Mouse (Mus musculus): ENCODE results near the gene Rhcg.

Gene Rhcg

DNA sequence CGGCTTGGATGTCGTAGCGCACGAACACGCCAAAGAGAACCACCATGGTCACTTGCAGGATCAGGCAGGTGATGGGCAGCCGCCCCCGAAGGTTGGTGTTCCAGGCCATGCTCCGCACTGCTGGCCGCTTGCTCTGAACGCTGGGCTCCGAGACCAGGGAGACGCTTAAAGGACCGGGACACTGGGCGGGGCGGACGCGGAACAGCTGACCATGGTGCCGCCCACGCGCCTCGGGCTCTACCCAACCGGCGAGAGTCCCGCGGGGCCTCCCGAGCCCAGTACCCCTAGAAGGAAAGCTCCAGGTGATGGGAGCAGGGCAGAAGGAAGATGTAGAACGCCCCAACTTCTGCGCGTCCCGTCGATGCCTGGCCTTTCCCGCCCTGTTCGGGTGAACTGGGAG is at the start of gene Rhcg:
TSS of gene Rhcg (minus strand) at position 240 of the 400 bp plus-strand sequence.
- in situ Hi-C loops (cut with MboI; ENCODE audit: low pct_unique_long_range_greater_than_20kb in 1 of 2, low sequenced_read_pairs in 2 of 2, unreplicated experiment in 1 of 2), result no loop called here

GRCm38 (mm10) chr7:79666690-79667089 is 49.2 kb upstream of the Rhcg start:
- in situ Hi-C loops (cut with MboI; ENCODE audit: low pct_unique_long_range_greater_than_20kb in 1 of 2, low sequenced_read_pairs in 2 of 2, unreplicated experiment in 1 of 2), result loop anchor here in 1 of 2 experiments (25.0 kb wide), 1 partner anchor 846 kb away; no protein-coding TSS in a partner anchor

- in situ Hi-C loops (cut with MboI; ENCODE audit: low pct_unique_long_range_greater_than_20kb in 1 of 2, low sequenced_read_pairs in 2 of 2, unreplicated experiment in 1 of 2), result loop anchor here in 1 of 2 experiments (25.0 kb wide), 1 partner anchor 851 kb away; no protein-coding TSS in a partner anchor
Observed at GRCm38 (mm10) chr7:79661253-79661890, 43.9 kb upstream of the Rhcg start.

DNA sequence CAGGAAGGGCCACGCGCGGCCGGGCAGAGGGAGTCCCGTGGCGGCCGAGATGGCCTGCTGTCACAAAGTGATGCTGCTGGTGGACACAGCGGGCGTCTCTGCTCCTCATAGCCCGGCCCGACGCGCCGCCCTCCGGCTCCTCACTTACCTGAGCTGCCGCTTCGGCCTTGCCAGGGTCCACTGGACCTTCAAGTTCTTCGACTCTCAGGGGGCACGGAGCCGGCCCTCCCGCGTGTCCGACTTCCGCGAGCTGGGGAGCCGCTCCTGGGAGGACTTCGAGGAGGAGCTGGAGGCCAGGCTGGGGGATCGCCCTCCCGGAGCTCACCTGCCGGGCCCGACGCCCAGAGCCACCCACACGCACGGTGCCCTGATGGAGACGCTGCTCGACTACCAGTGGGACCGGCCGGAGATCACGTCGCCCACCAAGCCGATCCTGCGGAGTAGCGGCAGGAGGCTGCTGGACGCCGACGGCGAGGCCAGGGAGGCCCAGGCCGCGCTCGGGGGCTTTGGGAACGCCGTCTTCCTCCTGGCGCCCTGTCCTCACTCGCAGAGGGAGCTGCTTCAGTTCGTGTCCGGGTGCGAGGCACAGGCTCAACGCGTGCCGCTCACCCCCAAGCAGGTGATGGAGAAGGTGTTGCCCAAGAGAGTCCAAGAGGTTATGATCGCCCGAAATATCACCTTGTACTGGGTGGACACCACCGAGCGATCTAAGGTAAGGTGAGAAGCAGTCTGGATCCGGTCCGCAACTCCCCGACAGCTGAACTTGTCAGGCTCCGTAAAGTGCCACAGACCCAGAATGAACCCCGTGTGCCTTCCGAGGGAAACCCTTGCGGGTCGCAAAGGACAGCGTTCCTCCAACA is 43.1 kb upstream of the Rhcg start:
- in situ Hi-C loops (cut with MboI; ENCODE audit: low pct_unique_long_range_greater_than_20kb in 1 of 2, low sequenced_read_pairs in 2 of 2, unreplicated experiment in 1 of 2), result loop anchor here in 1 of 2 experiments (25.0 kb wide), 1 partner anchor 852 kb away; no protein-coding TSS in a partner anchor

- in situ Hi-C loops (cut with MboI; ENCODE audit: low pct_unique_long_range_greater_than_20kb in 1 of 2, low sequenced_read_pairs in 2 of 2, unreplicated experiment in 1 of 2), result loop anchor here in 1 of 2 experiments (25.0 kb wide), 1 partner anchor 853 kb away; no protein-coding TSS in a partner anchor
Observed at GRCm38 (mm10) chr7:79659578-79660290, 42.3 kb upstream of the Rhcg start, which contains the start of gene Ticrr. Gene Ticrr (plus strand): TSS chr7:79660196.

DNA sequence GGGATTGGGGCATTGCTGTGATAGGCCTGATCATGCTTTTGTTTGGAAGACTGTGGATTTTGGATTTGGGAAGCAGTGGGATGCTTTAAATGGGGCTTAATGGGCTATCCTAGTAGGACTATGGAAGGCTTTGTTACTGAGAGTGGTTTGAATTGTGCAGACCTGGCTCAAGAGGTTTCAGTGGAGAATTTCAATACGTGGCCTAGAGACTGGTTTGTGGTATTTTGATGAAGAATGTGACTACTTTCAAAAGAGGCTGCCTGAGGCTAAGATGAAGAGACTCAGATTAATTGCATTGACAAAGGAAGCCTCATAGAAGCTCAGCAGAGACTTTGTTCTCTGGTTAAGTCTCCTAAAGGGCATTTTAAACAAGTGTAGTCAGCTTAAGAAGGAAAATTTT is 37.1 kb upstream of the Rhcg start:
- in situ Hi-C loops (cut with MboI; ENCODE audit: low pct_unique_long_range_greater_than_20kb in 1 of 2, low sequenced_read_pairs in 2 of 2, unreplicated experiment in 1 of 2), result loop anchor here in 1 of 2 experiments (25.0 kb wide), 1 partner anchor 858 kb away; no protein-coding TSS in a partner anchor

GRCm38 (mm10) chr7:79654185-79654584 is 36.7 kb upstream of the Rhcg start:
- in situ Hi-C loops (cut with MboI; ENCODE audit: low pct_unique_long_range_greater_than_20kb in 1 of 2, low sequenced_read_pairs in 2 of 2, unreplicated experiment in 1 of 2), result loop anchor here in 1 of 2 experiments (25.0 kb wide), 1 partner anchor 858 kb away; no protein-coding TSS in a partner anchor

- in situ Hi-C loops (cut with MboI; ENCODE audit: low pct_unique_long_range_greater_than_20kb in 1 of 2, low sequenced_read_pairs in 2 of 2, unreplicated experiment in 1 of 2), result no loop called here
Observed at GRCm38 (mm10) chr7:79649005-79649404, 31.5 kb upstream of the Rhcg start.

DNA sequence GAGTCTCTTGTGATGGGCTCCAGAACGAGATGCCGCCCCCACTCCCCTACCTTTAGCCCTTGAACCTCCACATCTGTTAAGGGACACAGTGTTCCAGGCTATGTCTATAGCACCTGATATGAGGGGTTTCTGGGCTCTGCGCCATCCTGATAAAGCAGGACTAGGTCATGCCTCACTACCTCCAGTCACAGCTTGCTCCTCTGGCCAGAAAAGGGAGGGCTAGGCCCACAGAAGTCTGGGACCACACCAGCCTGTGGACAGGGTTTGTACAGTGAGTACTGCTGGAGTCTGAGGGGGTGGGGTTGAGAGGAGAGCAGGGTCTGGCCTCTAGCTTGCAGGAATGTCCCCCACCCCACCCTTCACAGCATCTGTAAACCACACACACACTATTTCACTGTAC is 29.8 kb upstream of the Rhcg start:
- in situ Hi-C loops (cut with MboI; ENCODE audit: low pct_unique_long_range_greater_than_20kb in 1 of 2, low sequenced_read_pairs in 2 of 2, unreplicated experiment in 1 of 2), result no loop called here

- in situ Hi-C loops (cut with MboI; ENCODE audit: low pct_unique_long_range_greater_than_20kb in 1 of 2, low sequenced_read_pairs in 2 of 2, unreplicated experiment in 1 of 2), result no loop called here
Observed at GRCm38 (mm10) chr7:79631773-79632348, 14.4 kb upstream of the Rhcg start.

- in situ Hi-C loops (cut with MboI; ENCODE audit: low pct_unique_long_range_greater_than_20kb in 1 of 2, low sequenced_read_pairs in 2 of 2, unreplicated experiment in 1 of 2), result no loop called here
Observed at GRCm38 (mm10) chr7:79628271-79628913, 10.9 kb upstream of the Rhcg start.

- in situ Hi-C loops (cut with MboI; ENCODE audit: low pct_unique_long_range_greater_than_20kb in 1 of 2, low sequenced_read_pairs in 2 of 2, unreplicated experiment in 1 of 2), result no loop called here
Observed at GRCm38 (mm10) chr7:79626170-79626569, 8.7 kb upstream of the Rhcg start.

- in situ Hi-C loops (cut with MboI; ENCODE audit: low pct_unique_long_range_greater_than_20kb in 1 of 2, low sequenced_read_pairs in 2 of 2, unreplicated experiment in 1 of 2), result no loop called here
Observed at GRCm38 (mm10) chr7:79623086-79623485, 5.6 kb upstream of the Rhcg start.

- in situ Hi-C loops (cut with MboI; ENCODE audit: low pct_unique_long_range_greater_than_20kb in 1 of 2, low sequenced_read_pairs in 2 of 2, unreplicated experiment in 1 of 2), result no loop called here
Observed at GRCm38 (mm10) chr7:79619493-79619892, 2.0 kb upstream of the Rhcg start.

DNA sequence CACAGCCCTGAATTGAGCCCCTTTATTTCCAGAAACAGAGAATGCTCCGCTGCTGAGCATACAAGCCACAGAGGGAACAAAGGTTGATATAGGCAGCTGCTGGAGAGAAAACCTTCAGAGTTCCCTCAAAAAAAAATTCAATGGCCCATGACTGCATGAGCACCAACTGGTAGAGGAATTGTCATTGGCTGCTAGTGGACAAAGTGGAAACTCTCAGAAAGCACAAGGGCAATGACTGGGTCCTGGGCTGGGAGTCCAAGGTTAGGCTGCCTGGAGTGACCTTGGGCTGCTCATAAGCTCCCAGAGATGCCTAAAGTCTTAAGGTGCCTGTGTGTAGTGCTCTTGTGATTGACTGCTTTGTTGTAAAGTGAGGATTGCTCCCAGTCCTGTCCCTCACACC is 1.5 kb downstream of the Rhcg start:
- in situ Hi-C loops (cut with MboI; ENCODE audit: low pct_unique_long_range_greater_than_20kb in 1 of 2, low sequenced_read_pairs in 2 of 2, unreplicated experiment in 1 of 2), result no loop called here

- in situ Hi-C loops (cut with MboI; ENCODE audit: low pct_unique_long_range_greater_than_20kb in 1 of 2, low sequenced_read_pairs in 2 of 2, unreplicated experiment in 1 of 2), result no loop called here
Observed at GRCm38 (mm10) chr7:79615008-79615407, 2.4 kb downstream of the Rhcg start.

DNA sequence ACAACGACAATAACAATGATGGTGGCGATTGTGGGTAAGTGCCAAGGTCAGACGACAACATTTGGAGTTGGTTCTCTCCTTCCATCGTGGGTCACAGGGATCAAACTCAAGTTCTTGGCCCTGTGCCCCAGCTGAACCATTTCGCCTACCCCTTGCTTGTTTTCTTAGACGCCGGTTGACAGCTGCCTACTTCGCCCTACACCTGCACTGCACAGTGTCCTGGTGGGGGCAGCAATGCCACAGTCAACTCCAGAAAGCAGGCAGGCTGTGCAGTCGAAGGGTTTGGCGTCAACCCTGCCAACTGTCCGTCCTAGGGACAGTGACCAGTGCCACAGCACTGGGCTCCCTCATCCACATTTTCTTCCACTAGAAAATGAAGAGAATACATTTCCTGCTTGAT is 4.1 kb downstream of the Rhcg start:
- in situ Hi-C loops (cut with MboI; ENCODE audit: low pct_unique_long_range_greater_than_20kb in 1 of 2, low sequenced_read_pairs in 2 of 2, unreplicated experiment in 1 of 2), result no loop called here

GRCm38 (mm10) chr7:79612783-79613182 is 4.7 kb downstream of the Rhcg start:
- in situ Hi-C loops (cut with MboI; ENCODE audit: low pct_unique_long_range_greater_than_20kb in 1 of 2, low sequenced_read_pairs in 2 of 2, unreplicated experiment in 1 of 2), result no loop called here

Measured in mouse embryonic stem cell (cell line).